Mouse (Mus musculus) thymus, adult 18-20 months (tissue): ENCODE data around the gene Hipk2.

Source experiments
- DNase-seq, 2 experiments: peaks; one replicate each; pipeline ENCODE4 v3.0.0; 2022; ENCODE audit warnings: mixed read lengths in 2 of 2

Gene Hipk2

GRCm38 (mm10) chr6:38787134-38787533 lies 88.8 kb downstream of the Hipk2 start:
- DNase-seq: no peak

- DNase-seq: no peak
These were observed 90.2 kb downstream of the Hipk2 start for GRCm38 (mm10) chr6:38785747-38786146.

- no peak for DNase-seq
These were observed 96.6 kb downstream of the Hipk2 start for GRCm38 (mm10) chr6:38779411-38779810.

GRCm38 (mm10) chr6:38778887-38779286 lies 97.1 kb downstream of the Hipk2 start:
- no peak for DNase-seq

- DNase-seq: no peak
These were observed 99.9 kb downstream of the Hipk2 start for GRCm38 (mm10) chr6:38776000-38776584.

GRCm38 (mm10) chr6:38772836-38773518 lies 103.0 kb downstream of the Hipk2 start:
- DNase-seq: no peak

GRCm38 (mm10) chr6:38771061-38771667 lies 104.8 kb downstream of the Hipk2 start:
- no peak for DNase-seq

- no peak for DNase-seq
These were observed 106.3 kb downstream of the Hipk2 start for GRCm38 (mm10) chr6:38769627-38770026.

GRCm38 (mm10) chr6:38762588-38763265 lies 113.2 kb downstream of the Hipk2 start:
- no peak for DNase-seq

GRCm38 (mm10) chr6:38762006-38762405 lies 114.0 kb downstream of the Hipk2 start:
- DNase-seq: no peak

- no peak for DNase-seq
These were observed 114.9 kb downstream of the Hipk2 start for GRCm38 (mm10) chr6:38760911-38761706.

GRCm38 (mm10) chr6:38759922-38760620 lies 115.9 kb downstream of the Hipk2 start:
- no peak for DNase-seq

GRCm38 (mm10) chr6:38759186-38759585 lies 116.8 kb downstream of the Hipk2 start:
- no peak for DNase-seq

GRCm38 (mm10) chr6:38757597-38757996 lies 118.4 kb downstream of the Hipk2 start:
- no peak for DNase-seq

GRCm38 (mm10) chr6:38756968-38757367 lies 119.0 kb downstream of the Hipk2 start:
- DNase-seq: no peak

GRCm38 (mm10) chr6:38755961-38756360 lies 120.0 kb downstream of the Hipk2 start:
- no peak for DNase-seq

GRCm38 (mm10) chr6:38755188-38755587 lies 120.8 kb downstream of the Hipk2 start:
- no peak for DNase-seq

GRCm38 (mm10) chr6:38753729-38754128 lies 122.2 kb downstream of the Hipk2 start:
- no peak for DNase-seq

- DNase-seq: no peak
These were observed 122.9 kb downstream of the Hipk2 start for GRCm38 (mm10) chr6:38753025-38753424.

- DNase-seq: no peak
These were observed 123.5 kb downstream of the Hipk2 start for GRCm38 (mm10) chr6:38752495-38752894.

GRCm38 (mm10) chr6:38748037-38748436 lies 127.9 kb downstream of the Hipk2 start:
- DNase-seq: no peak

GRCm38 (mm10) chr6:38743351-38743750 lies 132.6 kb downstream of the Hipk2 start:
- no peak for DNase-seq
